Mouse (Mus musculus) liver, adult 2 months (tissue): ENCODE data around the gene Asb13. TPM values are rescaled to one million over a fixed set of nuclear protein-coding genes. Genes with fewer than 3 reads are reported as not detected.
A peak's percentile ranks its signal among the peaks of the same experiment; 100 is the strongest.

Source experiments
- DNase-seq: peaks from one replicate; pipeline ENCODE4 v3.0.0-alpha.2; 2011; ENCODE audit warnings: low read depth, low spot score; ENCODE audit errors: extremely low read depth
- H3K27ac ChIP-seq: fragments of 200-500 bp; replicated peaks from 2 replicates; pipeline ENCODE4 v1.5.1; 2012; ENCODE audit warnings: low read depth, mild to moderate bottlenecking, control low read depth, inconsistent platforms, low read length; ENCODE audit not compliant: insufficient read depth
- H3K27me3 ChIP-seq: fragments of 200-500 bp; 2 replicates; pipeline ENCODE4 v1.6.1; 2012; ENCODE audit warnings: mild to moderate bottlenecking, moderate library complexity, low read length, inconsistent platforms; ENCODE audit not compliant: control insufficient read depth, insufficient read depth
- H3K36me3 ChIP-seq: fragments of 200-500 bp; 2 replicates; pipeline ENCODE4 v1.6.1; 2012; ENCODE audit warnings: low read length, inconsistent platforms; ENCODE audit not compliant: control insufficient read depth, insufficient read depth
- H3K4me1 ChIP-seq: fragments of 200-500 bp; 2 replicates; pipeline ENCODE4 v1.6.1; 2011; ENCODE audit warnings: low read length; ENCODE audit not compliant: control insufficient read depth, insufficient read depth
- H3K4me3 ChIP-seq: fragments of 200-500 bp; 2 replicates; pipeline ENCODE4 v1.5.1; 2011; ENCODE audit warnings: low read depth, mild to moderate bottlenecking, control low read depth, low read length, moderate library complexity; ENCODE audit not compliant: insufficient read depth
- H3K79me2 ChIP-seq: fragments of 200-500 bp; 2 replicates; pipeline ENCODE4 v1.6.1; 2012; ENCODE audit warnings: inconsistent platforms, mild to moderate bottlenecking, low read length, moderate library complexity; ENCODE audit not compliant: control insufficient read depth, insufficient read depth
- H3K9ac ChIP-seq: fragments of 200-500 bp; 2 replicates; pipeline ENCODE4 v1.6.1; 2012; ENCODE audit warnings: low read depth, mild to moderate bottlenecking, control low read depth, inconsistent platforms, low read length
- CTCF ChIP-seq: fragments of 200-500 bp; IDR thresholded peaks from 2 replicates; pipeline ENCODE4 v1.5.1; 2011; ENCODE audit warnings: low read depth, low read length, control low read depth
- POLR2A ChIP-seq: fragments of 200-500 bp; IDR thresholded peaks from 2 replicates; pipeline ENCODE4 v1.6.1; 2011; ENCODE audit warnings: low read length, control low read depth; ENCODE audit not compliant: insufficient read depth; ENCODE audit errors: extremely low read depth
- WGBS: fragments of 180-500 bp; shearing (Covaris S2); methylation state at CpG from one replicate; pipeline ENCODE4 v1.1.7; 2018; 5-methylcytosine and 5-hydroxymethylcytosine counted together
- polyA plus RNA-seq: library from polyadenylated mRNA; depleted of rRNA; stranded (reverse); fragments of >200 nt; gene quantifications from 2 replicates; pipeline ENCODE4 v1.2.3, GENCODE M21; 2012
- total RNA-seq: library from RNA; depleted of rRNA; stranded (reverse); fragments of >200 nt; gene quantifications from 2 replicates; pipeline ENCODE4 v1.2.3, GENCODE M21; 2014

Gene Asb13
- total and polyA plus RNA-seq, 2 experiments: 14.7 to 34.9 TPM

- H3K79me2 ChIP-seq: peaks cover 12% of the 10 kb centered on the region; the same call in 1 of the 2 replicates
- H3K27me3 ChIP-seq: no peaks in the 10 kb centered on the region
- peak overlapping the region; percentile 39 for H3K27ac ChIP-seq
- TF ChIP-seq POLR2A: no peak
- no peak for TF ChIP-seq CTCF
- WGBS: 9% methylated on average over 11 of the region's 11 CpGs
- H3K4me1 ChIP-seq: peaks cover 6% of the 10 kb centered on the region
- DNase-seq: peak; percentile 95
- peak overlapping the region; percentile 61 for H3K4me3 ChIP-seq
- peak overlapping the region; percentile 37; the same call in 1 of the 2 replicates for H3K9ac ChIP-seq
- H3K36me3 ChIP-seq: no peaks in the 10 kb centered on the region
Measured at GRCm38 (mm10) chr13:3636797-3637196, 3.0 kb downstream of the Asb13 start.

DNA sequence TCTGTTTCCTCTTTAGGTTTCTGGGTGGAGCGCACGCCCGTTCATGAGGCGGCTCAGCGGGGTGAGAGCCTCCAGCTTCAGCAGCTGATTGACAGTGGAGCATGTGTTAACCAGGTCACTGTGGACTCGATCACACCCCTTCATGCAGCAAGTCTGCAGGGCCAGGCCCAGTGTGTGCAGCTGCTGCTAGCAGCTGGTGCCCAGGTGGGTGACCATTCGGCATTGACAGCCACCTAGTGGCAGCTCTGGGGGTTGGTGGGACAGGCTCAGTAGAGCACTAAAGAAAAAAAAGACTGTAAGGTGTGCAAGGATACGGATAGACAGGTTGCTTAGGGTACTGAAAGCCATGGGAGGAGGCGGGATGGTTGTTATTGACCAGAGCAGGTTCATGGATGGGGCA, 8.2 kb downstream of the Asb13 start:
- H3K27ac ChIP-seq: no peak overlapping the region
- no peaks in the 10 kb centered on the region; the same call in 1 of the 2 replicates for H3K36me3 ChIP-seq
- no peak overlapping the region for H3K4me3 ChIP-seq
- peak; percentile 30 for DNase-seq
- no peak overlapping the region for H3K9ac ChIP-seq
- TF ChIP-seq POLR2A (no peak), CTCF (peak; percentile 76)
- H3K27me3 ChIP-seq: no peaks in the 10 kb centered on the region
- 60% methylated on average over 9 of the region's 9 CpGs for WGBS
- peaks cover 18% of the 10 kb centered on the region for H3K4me1 ChIP-seq
- H3K79me2 ChIP-seq: peaks cover 18% of the 10 kb centered on the region; the same call in 1 of the 2 replicates

GRCm38 (mm10) chr13:3642538-3642937, 8.7 kb downstream of the Asb13 start:
- Histone ChIP-seq H3K79me2 (peaks cover 17% of the 10 kb centered on the region; the same call in 1 of the 2 replicates), H3K4me1 (peaks cover 22% of the 10 kb centered on the region), H3K36me3 (no peaks in the 10 kb centered on the region; the same call in 1 of the 2 replicates), H3K27ac (no peak overlapping the region), H3K27me3 (no peaks in the 10 kb centered on the region), H3K4me3 (no peak overlapping the region), H3K9ac (no peak overlapping the region)
- peak; percentile 40 for DNase-seq
- TF ChIP-seq CTCF (no peak), POLR2A (no peak)
- WGBS: 56% methylated on average over 5 of the region's 5 CpGs

- Histone ChIP-seq H3K4me1 (peaks cover 24% of the 10 kb centered on the region), H3K4me3 (no peak overlapping the region), H3K9ac (no peak overlapping the region), H3K36me3 (peaks cover 9% of the 10 kb centered on the region), H3K27me3 (no peaks in the 10 kb centered on the region), H3K79me2 (peaks cover 7% of the 10 kb centered on the region; the same call in 1 of the 2 replicates), H3K27ac (peak overlapping the region; percentile 56)
- no peak for TF ChIP-seq POLR2A
- TF ChIP-seq CTCF: no peak
- DNase-seq: peak; percentile 92
- WGBS: 23% methylated on average over 5 of the region's 5 CpGs
Measured at GRCm38 (mm10) chr13:3644871-3645270, 11.0 kb downstream of the Asb13 start.

GRCm38 (mm10) chr13:3645919-3646318, 12.1 kb downstream of the Asb13 start:
- peaks cover 24% of the 10 kb centered on the region for H3K4me1 ChIP-seq
- TF ChIP-seq CTCF: no peak
- no peak for TF ChIP-seq POLR2A
- H3K36me3 ChIP-seq: peaks cover 16% of the 10 kb centered on the region
- H3K27ac ChIP-seq: peak overlapping the region; percentile 94
- H3K27me3 ChIP-seq: no peaks in the 10 kb centered on the region
- H3K9ac ChIP-seq: no peak overlapping the region
- 18% methylated on average over 3 of the region's 3 CpGs for WGBS
- DNase-seq: peak; percentile 98
- no peak overlapping the region for H3K4me3 ChIP-seq
- H3K79me2 ChIP-seq: peaks cover 7% of the 10 kb centered on the region; the same call in 1 of the 2 replicates

DNA sequence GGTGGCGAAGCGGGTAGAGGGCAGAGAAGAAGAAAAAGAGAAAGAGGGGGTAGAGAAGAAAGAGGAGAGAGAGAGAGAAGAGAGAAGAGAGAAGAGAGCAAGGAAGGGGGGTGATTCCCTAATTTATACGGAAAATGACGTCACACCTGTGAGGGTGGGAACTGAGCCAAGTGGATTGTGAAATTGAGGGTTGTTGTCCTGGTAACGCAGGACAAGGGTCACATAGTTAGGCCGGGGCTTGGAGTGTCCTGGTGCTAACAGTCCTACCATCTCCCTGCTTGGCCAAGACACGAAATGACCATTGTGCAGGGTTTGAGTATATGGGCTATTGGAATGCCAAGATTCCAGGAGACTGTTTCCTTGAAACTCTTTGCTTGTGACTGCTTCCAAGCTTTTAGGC, 12.7 kb downstream of the Asb13 start:
- peaks cover 24% of the 10 kb centered on the region for H3K4me1 ChIP-seq
- 41% methylated on average over 7 of the region's 7 CpGs for WGBS
- DNase-seq: peak; percentile 92
- H3K27ac ChIP-seq: peak overlapping the region; percentile 88
- no peak overlapping the region for H3K4me3 ChIP-seq
- H3K9ac ChIP-seq: no peak overlapping the region
- H3K36me3 ChIP-seq: peaks cover 18% of the 10 kb centered on the region
- peaks cover 7% of the 10 kb centered on the region; the same call in 1 of the 2 replicates for H3K79me2 ChIP-seq
- TF ChIP-seq POLR2A (no peak), CTCF (no peak)
- no peaks in the 10 kb centered on the region for H3K27me3 ChIP-seq
